Comparison of ENCODE assay signal across 8 mouse cellular contexts in genomic region chr4:137952840-137953239, GRCm38 (mm10). TPM values are rescaled to one million over a fixed set of nuclear protein-coding genes. Genes with fewer than 3 reads are reported as not detected.
DNase-seq lines count a peak whose midpoint lies in the region; ATAC-seq and TF ChIP-seq lines count a peak whose summit lies in the region.

No protein-coding gene starts in this region.

- no peak for TF ChIP-seq EP300 in stomach, postnatal 0 days (optimal IDR thresholded peaks at IDR 0.05)

- no peak overlapping the region for H3K4me3 ChIP-seq in stomach, postnatal 0 days (ENCODE audit: low read depth, low read length)

- no peaks in the 10 kb centered on the region for H3K4me1 ChIP-seq in stomach, postnatal 0 days (replicated peaks; ENCODE audit: control insufficient read depth, insufficient read depth)

- H3K36me3 ChIP-seq in stomach, postnatal 0 days (ENCODE audit: control insufficient read depth, insufficient read depth, low read length): peaks cover 30% of the 10 kb centered on the region

- ATAC-seq in megakaryocyte progenitor cell, adult 5-6 weeks (replicated peaks; ENCODE audit: poor library complexity): peak; percentile 49
- ATAC-seq in stomach, postnatal 0 days (ENCODE audit: low FRiP score, low TSS enrichment): no peak

- no peaks in the 10 kb centered on the region for H3K9me3 ChIP-seq in stomach, postnatal 0 days (ENCODE audit: control insufficient read depth, low read length)

- TF ChIP-seq CTCF in stomach, postnatal 0 days (IDR thresholded peaks at IDR 0.05; ENCODE audit: low read depth): peak; percentile 95

- no peak overlapping the region for H3K4me2 ChIP-seq in stomach, postnatal 0 days (replicated peaks; ENCODE audit: low read depth)

- H3K27me3 ChIP-seq in stomach, postnatal 0 days (ENCODE audit: control insufficient read depth, insufficient read depth, low read length): no peaks in the 10 kb centered on the region

- DNase-seq in adrenal gland, adult (ENCODE audit: inconsistent age in 2 of 2, low spot score in 1 of 2): peak; percentile 73 to 90
- no peak for DNase-seq in adrenal gland, adult 8-10 months
- DNase-seq in CD4-positive, CD25-positive, alpha-beta regulatory T cell, adult 2 months (ENCODE audit: low read depth, low spot score): peak; percentile 88
- peak; percentile 71 for DNase-seq in c-Kit-positive CD71-negative TER-119-negative erythroid progenitor cells, embryonic 14.5 days (ENCODE audit: low read depth)
- DNase-seq in gastrocnemius, adult 8-10 months (ENCODE audit: low spot score in 2 of 2): peak; percentile 52 to 60
- DNase-seq in layer of hippocampus, postnatal 14 days (ENCODE audit: low spot score in 2 of 2): peak; percentile 66 to 69
- DNase-seq in stomach, postnatal 0 days (ENCODE audit: low spot score): peak; percentile 82

- H3K27ac ChIP-seq in stomach, postnatal 0 days (replicated peaks): no peak overlapping the region

- H3K9ac ChIP-seq in stomach, postnatal 0 days (ENCODE audit: low read length): no peak overlapping the region

- WGBS in stomach, postnatal 0 days: 42% methylated on average over 4 of the region's 4 CpGs

RNA-seq across cellular contexts. Expression of gene Eif4g3, which starts 40.0 kb away (rescaled TPM):
- 100 to 1,000 TPM in 3 of 4 experiments, 10 to 100 TPM in 1; 97.4 to 133 (median 119) TPM for total RNA-seq in adrenal gland, adult 8-10 months (2022)
- 100 to 1,000 TPM; 115 to 144 (median 123) TPM for total RNA-seq in gastrocnemius, adult 8-10 months (2022)
- 100 to 1,000 TPM; 162 to 164 TPM for total RNA-seq in layer of hippocampus, postnatal 14 days (2021)
- 60.3 and 60.4 TPM in 2 replicates for total RNA-seq in megakaryocyte progenitor cell, adult 5-6 weeks (2015)
- total RNA-seq in megakaryocyte progenitor cell, adult 5-6 weeks (2017): 36.9 and 39.1 TPM in 2 replicates
- polyA plus RNA-seq in stomach, postnatal 0 days (2015; fragmentation: Nextera tagmentation; extraction: Ambion mirVana): 11.4 and 11.9 TPM in 2 replicates
